Mouse (Mus musculus) hindbrain, embryonic 16.5 days (tissue): Measurements from ENCODE around the gene Hist1h1b. TPM values are rescaled to one million over a fixed set of nuclear protein-coding genes. Genes with fewer than 3 reads are reported as not detected.
A peak's percentile ranks its signal among the peaks of the same experiment; 100 is the strongest.
"Not testable (repeated sequence)": the region's sequence is repeated elsewhere in the genome, so short reads cannot be mapped to it uniquely, and the experiment has no call there.

ENCODE experiments used
- ATAC-seq: fragments of 200-750 bp; cut with Nextera tagmentation; 2 replicates; pipeline ENCODE4 v1.8.0; 2017; ENCODE audit warnings: moderate TSS enrichment, moderate library complexity
- H3K27ac ChIP-seq: fragments of 300-500 bp; sonication (generic); 2 replicates; pipeline ENCODE4 v1.5.1; 2014; ENCODE audit warnings: low read depth, mild to moderate bottlenecking, control low read depth, low read length, moderate library complexity
- H3K27me3 ChIP-seq: fragments of 300-500 bp; sonication (generic); replicated peaks from 2 replicates; pipeline ENCODE4 v1.6.1; 2014; ENCODE audit warnings: low read length; ENCODE audit not compliant: control insufficient read depth, insufficient read depth
- H3K36me3 ChIP-seq: fragments of 300-500 bp; sonication (generic); 2 replicates; pipeline ENCODE4 v1.6.1; 2014; ENCODE audit warnings: mild to moderate bottlenecking, low read length, moderate library complexity, mixed read lengths; ENCODE audit not compliant: control insufficient read depth, insufficient read depth
- H3K4me1 ChIP-seq: fragments of 300-500 bp; sonication (generic); 2 replicates; pipeline ENCODE4 v1.6.1; 2014; ENCODE audit warnings: low read depth, low read length; ENCODE audit not compliant: control insufficient read depth, insufficient read depth
- H3K4me2 ChIP-seq: fragments of 300-500 bp; sonication (generic); 2 replicates; pipeline ENCODE4 v1.6.1; 2014; ENCODE audit warnings: mild to moderate bottlenecking, low read length, control low read depth, moderate library complexity
- H3K4me3 ChIP-seq: fragments of 300-500 bp; sonication (generic); 2 replicates; pipeline ENCODE4 v1.5.1; 2014; ENCODE audit warnings: mild to moderate bottlenecking, low read length, control low read depth, moderate library complexity
- H3K9ac ChIP-seq: fragments of 300-500 bp; sonication (generic); 2 replicates; pipeline ENCODE4 v1.6.1; 2014; ENCODE audit warnings: low read depth, mild to moderate bottlenecking, control low read depth, low read length, moderate library complexity
- H3K9me3 ChIP-seq: fragments of 300-500 bp; sonication (generic); 2 replicates; pipeline ENCODE4 v1.6.1; 2014; ENCODE audit warnings: mild to moderate bottlenecking, low read length, moderate library complexity; ENCODE audit not compliant: control insufficient read depth
- WGBS: fragments of 180-500 bp; shearing (Covaris S2); extraction: QIAGEN DNeasy Blood & Tissue Kit; methylation state at CpG from one replicate; pipeline ENCODE4 v1.1.7; 2014; 5-methylcytosine and 5-hydroxymethylcytosine counted together
- polyA plus RNA-seq: library from polyadenylated mRNA; unstranded; fragments of >200 nt; fragmentation: Nextera tagmentation; extraction: Ambion mirVana; gene quantifications from 2 replicates; pipeline ENCODE4 v1.2.1, GENCODE M21; 2015

Hist1h1b gene
- polyA plus RNA-seq, 1 experiment from 2014 or later = 2.7 TPM

DNA sequence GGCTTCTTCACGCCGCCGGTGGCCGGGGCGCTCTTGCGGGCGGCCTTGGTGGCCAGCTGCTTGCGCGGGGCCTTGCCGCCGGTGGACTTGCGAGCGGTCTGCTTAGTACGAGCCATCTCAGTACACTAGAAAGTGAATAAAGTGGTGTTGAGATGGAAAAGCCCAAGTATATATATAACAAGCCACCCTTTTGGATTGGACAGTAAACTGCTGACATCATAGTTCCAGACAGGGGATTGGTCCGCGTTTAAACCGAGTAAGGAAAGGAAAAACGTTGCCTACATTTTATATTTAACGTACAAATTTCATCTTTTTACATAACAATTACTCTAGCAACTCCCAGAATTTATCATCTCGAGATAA, 2.8 kb upstream of the Hist1h1b start, which contains the start of gene Hist1h3i:
Gene Hist1h3i (minus strand): TSS at position 116 of the 363 bp plus-strand sequence.
- under 1% methylated on average over 13 of the region's 20 CpGs for WGBS

DNA sequence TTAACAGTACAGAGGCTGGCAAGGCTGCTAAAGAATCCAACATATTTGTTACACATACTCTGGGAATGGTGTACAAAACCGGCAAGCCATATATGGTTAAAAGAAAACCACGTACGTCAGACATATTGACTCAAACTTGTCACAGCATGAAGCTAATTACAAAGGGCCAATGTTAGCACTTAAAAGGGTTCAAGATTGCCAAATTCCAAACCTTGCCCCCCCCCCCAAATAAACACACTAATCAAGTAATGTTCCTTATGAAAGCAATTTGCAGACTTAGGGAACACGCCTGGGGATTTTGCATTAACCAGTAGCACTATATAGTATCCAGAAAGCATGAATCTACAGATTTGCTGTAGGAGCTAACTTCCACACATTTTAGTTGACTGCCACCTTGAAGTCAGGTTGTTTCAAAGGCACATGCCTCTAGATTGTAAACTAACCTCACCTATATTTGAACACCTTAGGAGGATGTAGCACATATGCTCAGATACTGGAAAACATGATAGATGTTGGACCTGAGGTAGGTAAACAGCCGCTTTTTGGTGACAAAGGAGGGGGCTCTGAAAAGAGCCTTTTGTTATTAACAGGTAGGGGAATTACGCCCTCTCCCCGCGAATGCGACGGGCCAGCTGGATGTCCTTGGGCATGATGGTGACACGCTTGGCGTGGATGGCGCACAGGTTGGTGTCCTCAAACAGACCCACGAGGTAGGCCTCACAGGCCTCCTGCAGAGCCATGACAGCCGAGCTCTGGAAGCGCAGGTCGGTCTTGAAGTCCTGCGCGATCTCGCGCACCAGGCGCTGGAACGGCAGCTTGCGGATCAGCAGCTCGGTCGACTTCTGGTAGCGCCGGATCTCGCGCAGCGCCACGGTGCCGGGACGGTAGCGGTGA, 2.2 kb upstream of the Hist1h1b start:
- H3K9ac ChIP-seq = peak overlapping the region; percentile 59
- ATAC-seq, H3K9me3 ChIP-seq, H3K27me3 ChIP-seq, H3K36me3 ChIP-seq: not testable (repeated sequence)
- H3K4me2 ChIP-seq = peak overlapping the region; percentile 74
- H3K4me1 ChIP-seq = peaks cover 35% of the 10 kb centered on the region
- peak overlapping the region; percentile 37 for H3K4me3 ChIP-seq
- peak overlapping the region; percentile 68 for H3K27ac ChIP-seq
- WGBS = under 1% methylated on average over 14 of the region's 35 CpGs

More for the DNA sequence above, 2.8 kb upstream of the Hist1h1b start, which contains the start of gene Hist1h3i:
- Histone ChIP-seq H3K4me2 (peak within 1 kb of the TSS; percentile 74), H3K27me3 (0 out of 2 replicates have a peak, but pooled peaks cover 2% of the 10 kb centered on the region), H3K27ac (peak within 1 kb of the TSS; percentile 68), H3K9ac (peak within 1 kb of the TSS; percentile 59), H3K9me3 (no peaks in the 10 kb centered on the region), H3K4me3 (peak within 1 kb of the TSS; percentile 37), H3K36me3 (no peaks in the 10 kb centered on the region), H3K4me1 (peaks cover 35% of the 10 kb centered on the region)
- peak; percentile 82 for ATAC-seq

DNA sequence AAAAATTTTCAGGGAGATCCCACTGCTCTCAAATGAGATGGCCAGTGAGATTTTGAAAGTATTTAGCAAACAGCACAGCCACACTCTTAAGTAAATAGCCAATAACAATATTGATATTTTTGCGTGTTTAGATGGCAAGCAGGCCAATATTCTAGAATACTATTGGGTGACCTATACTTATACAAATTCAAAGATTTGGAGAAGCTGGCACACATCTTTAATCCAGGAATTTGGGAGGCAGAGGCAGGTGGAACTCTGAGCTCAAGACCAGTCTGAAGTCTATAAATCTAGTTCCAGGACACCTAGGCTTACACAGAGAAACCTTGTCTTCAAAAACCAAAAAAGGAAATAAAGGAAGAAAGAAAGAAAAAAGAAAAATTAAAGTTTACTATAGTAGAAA, 1.2 kb upstream of the Hist1h1b start:
- 0 out of 2 replicates have a peak, but pooled peaks cover 2% of the 10 kb centered on the region for H3K27me3 ChIP-seq
- 94% methylated on average over 1 of the region's 1 CpGs for WGBS
- no peak overlapping the region for H3K9ac ChIP-seq
- no peak overlapping the region for H3K27ac ChIP-seq
- no peak overlapping the region for H3K4me2 ChIP-seq
- ATAC-seq = no peak
- no peaks in the 10 kb centered on the region for H3K36me3 ChIP-seq
- H3K9me3 ChIP-seq = no peaks in the 10 kb centered on the region
- H3K4me3 ChIP-seq = no peak overlapping the region
- H3K4me1 ChIP-seq = peaks cover 35% of the 10 kb centered on the region

DNA sequence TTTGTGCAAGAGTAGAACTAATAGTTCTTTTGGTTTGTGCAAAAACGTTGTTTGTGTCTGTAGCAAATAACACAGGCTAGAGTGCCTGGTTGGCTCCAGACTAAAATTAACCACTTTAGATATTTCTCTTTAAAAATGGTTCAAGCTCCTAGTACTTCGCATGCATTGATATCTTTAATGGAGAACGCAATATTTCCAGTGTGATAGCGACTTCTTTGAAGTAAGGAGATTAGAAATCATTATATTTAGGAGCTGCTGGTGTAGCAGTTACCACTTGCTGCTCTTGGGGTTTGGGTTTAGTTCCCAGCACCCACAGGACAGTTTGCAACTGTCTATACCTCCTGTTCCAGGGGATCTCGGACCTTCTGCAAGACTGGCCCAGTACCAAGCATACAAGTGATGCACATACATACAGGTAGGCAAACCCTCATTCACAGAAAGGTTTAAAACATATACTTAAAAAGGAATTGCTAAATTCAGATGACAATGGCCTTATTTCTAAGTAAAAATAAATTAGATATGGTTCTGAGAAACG, 663 bp upstream of the Hist1h1b start:
- ATAC-seq = no peak
- Histone ChIP-seq H3K27ac (no peak overlapping the region), H3K4me3 (no peak overlapping the region; the same call in 1 of the 2 replicates), H3K4me1 (peaks cover 32% of the 10 kb centered on the region), H3K4me2 (peak overlapping the region; percentile 90), H3K9ac (no peak overlapping the region), H3K9me3 (no peaks in the 10 kb centered on the region), H3K27me3 (0 out of 2 replicates have a peak, but pooled peaks cover 2% of the 10 kb centered on the region), H3K36me3 (no peaks in the 10 kb centered on the region)
- WGBS = 49% methylated on average over 6 of the region's 6 CpGs

DNA sequence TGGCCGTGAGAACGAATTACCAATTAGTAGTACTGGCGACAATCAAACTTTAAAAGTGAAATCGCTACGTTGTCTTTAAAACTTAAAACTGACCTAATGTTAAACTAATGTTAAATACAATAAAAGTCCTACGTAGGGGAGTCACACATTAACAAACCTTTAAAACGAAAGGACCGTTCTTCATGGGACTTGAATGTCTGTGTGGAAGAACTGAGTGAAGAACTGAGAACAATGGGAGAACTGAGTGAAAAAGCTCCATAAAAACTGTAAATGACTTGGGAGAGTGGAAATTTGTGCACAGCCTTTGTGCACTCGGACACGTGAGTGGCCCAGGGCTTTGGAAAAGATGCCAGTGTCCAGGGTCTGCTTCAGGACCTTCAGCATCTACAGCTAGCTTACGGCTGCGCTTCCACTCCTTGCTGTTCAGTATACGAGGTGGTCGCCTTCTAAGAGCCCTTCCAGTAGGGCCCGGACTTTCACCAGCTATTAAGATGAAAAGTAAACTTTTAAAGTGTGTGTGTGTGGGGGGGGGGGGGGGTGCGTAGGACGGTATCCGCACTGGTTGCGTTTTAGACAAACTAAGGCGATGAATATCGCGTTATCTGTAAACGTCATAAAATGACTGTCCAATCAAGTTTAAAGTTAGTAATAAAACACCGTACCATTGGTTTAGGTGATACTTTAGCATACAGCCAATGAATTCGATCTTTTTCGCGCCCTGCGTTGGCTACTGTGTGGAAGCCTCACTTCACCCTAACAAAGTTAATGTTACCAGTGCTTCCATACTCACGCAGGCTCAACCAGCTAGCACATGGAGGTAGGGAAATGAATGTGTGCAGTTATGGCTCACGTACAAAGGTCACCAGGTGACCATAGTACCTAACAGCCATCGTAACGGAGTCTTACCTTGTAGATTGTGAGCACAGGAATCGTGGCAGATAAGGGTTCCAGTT, 1.3 kb downstream of the Hist1h1b start:
- H3K4me2 ChIP-seq = peak overlapping the region; percentile 90
- H3K4me1 ChIP-seq = peaks cover 26% of the 10 kb centered on the region
- peak overlapping the region; percentile 58 for H3K4me3 ChIP-seq
- H3K27me3 ChIP-seq = 0 out of 2 replicates have a peak, but pooled peaks cover 2% of the 10 kb centered on the region
- WGBS = 5% methylated on average over 32 of the region's 33 CpGs
- H3K9me3 ChIP-seq = no peaks in the 10 kb centered on the region
- peak overlapping the region; percentile 55 for H3K27ac ChIP-seq
- peak; percentile 97 for ATAC-seq
- no peaks in the 10 kb centered on the region for H3K36me3 ChIP-seq
- H3K9ac ChIP-seq = peak overlapping the region; percentile 66

GRCm38 (mm10) chr13:21755707-21756106, 24.7 kb downstream of the Hist1h1b start:
- no peaks in the 10 kb centered on the region for H3K36me3 ChIP-seq
- no peak overlapping the region for H3K27ac ChIP-seq
- ATAC-seq = no peak
- H3K4me2 ChIP-seq = no peak overlapping the region
- H3K4me1 ChIP-seq = peaks cover 10% of the 10 kb centered on the region
- no peak overlapping the region for H3K9ac ChIP-seq
- 55% methylated on average over 1 of the region's 1 CpGs for whole genome bisulfite sequencing
- H3K27me3 ChIP-seq = no peaks in the 10 kb centered on the region
- no peak overlapping the region for H3K4me3 ChIP-seq
- no peaks in the 10 kb centered on the region for H3K9me3 ChIP-seq

- Histone ChIP-seq H3K9ac (peak overlapping the region; percentile 43), H3K4me1 (peaks cover 13% of the 10 kb centered on the region), H3K4me3 (peak overlapping the region; percentile 48), H3K27ac (peak overlapping the region; percentile 77), H3K4me2 (peak overlapping the region; percentile 82)
- not testable (repeated sequence) for ATAC-seq, H3K36me3 ChIP-seq, H3K27me3 ChIP-seq, H3K9me3 ChIP-seq
- under 1% methylated on average over 15 of the region's 26 CpGs for WGBS
Measured at GRCm38 (mm10) chr13:21754294-21755001, 26.0 kb downstream of the Hist1h1b start.

GRCm38 (mm10) chr13:21753524-21754285, 26.7 kb downstream of the Hist1h1b start, which contains the start of the genes Hist1h2ak and Hist1h2bn:
TSS of gene Hist1h2ak (minus strand) at chr13:21753827.
TSS of gene Hist1h2bn (plus strand) at chr13:21754123.
- under 1% methylated on average over 35 of the region's 50 CpGs for WGBS
- Histone ChIP-seq H3K27ac (peak within 1 kb of the TSS; percentile 88), H3K4me2 (peak within 1 kb of the TSS; percentile 82), H3K4me1 (peaks cover 18% of the 10 kb centered on the region), H3K9ac (peak within 1 kb of the TSS; percentile 63), H3K4me3 (peak within 1 kb of the TSS; percentile 48)
- not testable (repeated sequence) for H3K9me3 ChIP-seq, H3K27me3 ChIP-seq, H3K36me3 ChIP-seq
- ATAC-seq = peak; percentile 97
